Mouse (Mus musculus): ENCODE measurements around the gene Rasa4.
"Not testable (repeated sequence)": the region's sequence is repeated elsewhere in the genome, so short reads cannot be mapped to it uniquely, and the experiment has no call there.

Gene Rasa4

GRCm38 (mm10) chr5:136083669-136084107 lies at the start of gene Rasa4:
TSS of gene Rasa4 (plus strand) at chr5:136083916.
- peak; percentile 85 for DNase-seq

DNA sequence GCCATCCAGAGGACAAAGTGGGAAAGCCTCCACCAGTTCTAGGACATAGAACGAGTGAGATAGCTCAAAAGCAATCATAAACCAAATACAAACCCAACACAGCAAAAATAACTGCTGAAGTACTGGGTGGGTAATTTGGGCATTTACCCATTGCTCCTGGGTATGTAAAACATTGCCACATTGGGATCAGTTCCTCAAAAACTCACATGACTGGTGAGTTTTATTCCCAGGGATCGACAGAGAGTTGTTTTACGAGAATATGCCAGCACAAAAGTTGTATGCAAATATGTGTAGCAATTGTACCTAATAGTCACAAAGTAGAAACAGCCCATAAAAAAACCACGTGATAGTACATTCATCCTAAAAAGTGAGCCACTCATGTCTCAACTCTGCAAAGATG lies 48.8 kb upstream of the Rasa4 start:
- DNase-seq = no peak

DNA sequence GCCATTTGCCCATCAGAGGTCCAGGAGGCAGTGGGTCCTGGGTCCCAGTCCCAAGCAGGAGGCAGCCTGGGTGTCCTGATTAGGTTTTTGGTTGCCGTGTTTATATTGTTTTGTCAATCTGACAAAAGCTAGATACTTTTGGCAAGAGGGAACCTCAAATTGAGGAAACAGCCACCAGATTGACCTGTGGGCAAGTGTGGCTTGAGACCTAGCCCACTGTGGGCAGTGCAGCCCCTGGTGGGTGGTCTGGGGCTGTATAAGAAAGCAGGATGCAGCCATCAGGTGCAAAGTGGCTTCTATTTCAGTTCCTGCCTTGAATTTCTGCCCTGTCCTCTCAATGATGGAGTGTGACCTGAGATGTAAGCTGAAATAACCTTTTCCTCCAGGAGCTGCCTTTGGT lies 48.4 kb upstream of the Rasa4 start:
- DNase-seq = no peak

- DNase-seq = no peak
Observed at GRCm38 (mm10) chr5:136036667-136037066, 47.0 kb upstream of the Rasa4 start.

GRCm38 (mm10) chr5:136038258-136039214 lies 45.2 kb upstream of the Rasa4 start, which contains the start of gene Upk3b:
TSS of gene Upk3b (plus strand) at chr5:136038496.
- no peak for DNase-seq

GRCm38 (mm10) chr5:136040210-136040609 lies 43.5 kb upstream of the Rasa4 start:
- DNase-seq = no peak

DNA sequence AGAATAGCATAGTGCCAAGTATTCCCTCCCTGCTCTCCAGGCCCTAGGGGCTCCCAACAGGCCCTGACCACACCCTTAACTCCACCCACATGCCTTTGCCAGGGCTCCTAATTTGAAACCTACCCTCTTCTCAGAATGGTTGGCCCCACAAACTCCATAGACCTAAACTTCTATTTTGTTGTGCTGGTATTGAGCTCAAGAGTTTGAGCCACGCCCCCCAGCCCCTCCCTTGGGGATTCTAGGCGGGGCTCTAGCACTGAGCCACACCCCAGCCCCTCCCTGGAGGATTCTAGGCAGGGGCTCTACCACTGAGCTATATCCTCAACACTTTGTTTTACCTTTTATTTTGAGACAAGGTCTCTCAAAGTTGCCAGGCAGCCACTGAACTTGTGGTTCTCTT lies 42.5 kb upstream of the Rasa4 start:
- no peak for DNase-seq

- no peak for DNase-seq
Observed at GRCm38 (mm10) chr5:136041666-136042065, 42.0 kb upstream of the Rasa4 start.

DNA sequence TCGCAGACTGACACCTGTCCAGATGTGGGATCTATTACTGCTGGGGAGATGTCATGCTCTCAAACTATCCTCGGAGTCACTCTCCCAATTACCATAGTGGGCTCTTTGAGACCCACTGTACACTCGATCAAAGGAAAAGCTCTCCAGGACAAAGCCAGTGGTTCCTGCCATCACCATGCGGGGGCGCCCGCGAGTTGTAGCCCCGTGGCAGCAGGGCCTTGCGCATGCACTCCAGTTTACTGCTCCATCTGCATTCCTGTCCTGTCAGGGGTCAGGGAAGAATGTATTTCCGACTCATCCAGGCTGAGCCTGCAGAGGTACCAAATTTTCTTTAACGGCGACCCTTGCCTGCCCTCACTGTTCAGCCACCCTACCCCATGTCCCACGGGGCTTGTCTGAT lies 38.9 kb upstream of the Rasa4 start:
- peak; percentile 26 for DNase-seq

DNA sequence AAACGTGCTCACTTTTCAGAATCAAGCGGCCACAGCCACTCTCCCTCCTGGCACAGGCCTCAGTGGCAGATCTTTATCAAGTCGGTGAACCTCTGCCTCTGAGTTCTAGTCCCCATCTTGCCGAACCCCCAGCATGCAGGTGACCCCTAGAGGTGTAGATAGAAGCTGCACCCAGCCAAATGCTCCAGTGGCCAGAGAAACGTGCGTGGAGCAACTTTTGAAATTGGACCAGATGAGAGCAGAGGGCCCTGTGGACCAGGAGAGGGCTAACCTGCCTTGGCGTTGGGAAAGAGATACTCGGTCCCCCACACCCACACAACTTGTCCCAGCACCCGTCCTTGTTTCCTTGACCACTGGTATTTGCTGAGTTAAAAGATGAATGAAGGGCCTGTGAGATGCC lies 38.3 kb upstream of the Rasa4 start:
- DNase-seq = no peak

DNA sequence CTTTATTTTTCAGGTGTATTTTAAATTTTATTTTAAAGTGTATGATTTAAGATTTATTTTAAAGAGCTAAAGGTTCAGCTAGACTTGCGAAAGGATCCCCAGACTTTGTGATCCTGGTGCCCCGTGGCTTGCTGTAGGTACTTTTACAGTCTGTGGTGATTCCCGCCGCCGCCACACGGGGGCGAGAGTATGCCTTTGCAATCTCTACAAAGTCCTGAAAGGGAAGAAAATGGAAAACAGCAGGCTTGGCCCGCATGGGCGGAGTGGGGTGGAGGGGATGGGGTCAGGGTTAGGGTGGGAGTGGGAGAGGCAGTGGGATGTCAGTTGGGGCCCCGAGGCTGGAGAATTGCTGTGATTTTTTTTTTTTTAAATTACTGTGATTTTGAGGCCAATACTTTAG lies 37.7 kb upstream of the Rasa4 start:
- peak; percentile 92 for DNase-seq

DNA sequence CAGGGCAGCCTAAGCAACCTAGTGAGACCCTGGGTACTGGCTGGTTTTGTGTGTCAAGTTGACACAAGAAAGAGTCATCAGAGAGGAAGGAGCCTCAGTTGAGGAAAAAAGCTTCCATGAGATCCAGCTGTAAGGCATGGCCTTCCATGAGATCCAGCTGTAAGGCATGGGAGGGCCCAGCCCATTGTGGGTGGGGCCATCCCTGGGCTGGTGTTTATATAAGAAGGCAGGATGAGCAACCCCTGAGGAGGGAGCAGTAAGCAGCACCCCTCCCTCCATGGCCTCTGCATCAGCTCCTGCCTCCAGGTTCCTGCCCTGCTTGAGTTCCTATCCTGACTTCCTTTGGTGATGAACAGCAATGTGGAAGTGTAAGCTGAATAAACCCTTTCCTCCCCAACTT lies 35.2 kb upstream of the Rasa4 start:
- not testable (repeated sequence) for DNase-seq

- no peak for DNase-seq
Observed at GRCm38 (mm10) chr5:136049926-136050325, 33.8 kb upstream of the Rasa4 start.

- DNase-seq = no peak
Observed at GRCm38 (mm10) chr5:136051231-136052085, 32.3 kb upstream of the Rasa4 start.

- DNase-seq = no peak
Observed at GRCm38 (mm10) chr5:136052861-136053655, 30.7 kb upstream of the Rasa4 start.

DNA sequence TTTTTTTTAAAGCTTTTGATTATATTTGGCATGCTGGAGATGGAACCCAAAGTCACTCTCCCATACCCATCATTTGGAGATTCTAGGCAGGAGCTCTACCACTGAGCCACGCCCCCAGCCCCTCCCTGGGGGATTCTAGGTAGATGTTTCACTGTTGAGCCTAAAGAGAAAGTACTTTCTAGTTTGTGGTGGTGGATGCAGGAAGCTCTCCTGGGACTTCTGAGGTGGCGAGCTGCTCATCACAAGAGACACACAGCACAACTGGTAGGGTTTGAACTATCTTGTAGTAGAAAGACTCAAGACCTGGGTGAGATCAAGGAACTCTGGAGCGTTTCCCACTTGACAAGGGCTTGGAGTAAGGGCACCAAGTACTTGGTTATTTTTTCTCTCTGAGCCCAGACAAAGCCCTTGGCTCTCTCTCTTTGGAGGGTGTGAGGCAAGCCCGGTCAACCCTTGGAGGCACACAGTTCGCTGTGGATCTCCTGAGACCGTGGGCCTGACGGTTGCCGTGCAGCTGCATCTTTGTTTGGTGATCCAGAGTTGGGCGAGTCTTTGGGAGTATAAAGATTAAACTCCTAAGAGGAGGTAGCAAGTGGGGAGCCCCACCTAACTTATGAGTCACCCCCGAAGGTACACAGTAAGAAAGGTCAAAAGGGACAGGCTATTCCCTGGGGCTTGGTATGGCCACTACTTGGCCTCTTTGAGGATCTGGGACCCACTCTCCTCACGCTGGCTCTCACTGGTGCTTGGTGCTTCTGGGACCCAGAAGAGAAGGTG lies 29.2 kb upstream of the Rasa4 start, which contains the start of gene Upk3bl:
Gene Upk3bl, plus strand, starts transcription at position 192 of the 777 bp plus-strand sequence.
- no peak for DNase-seq

- DNase-seq = no peak
Observed at GRCm38 (mm10) chr5:136056062-136056461, 27.7 kb upstream of the Rasa4 start.

GRCm38 (mm10) chr5:136057085-136057484 lies 26.6 kb upstream of the Rasa4 start:
- no peak for DNase-seq

GRCm38 (mm10) chr5:136061567-136061966 lies 22.1 kb upstream of the Rasa4 start:
- DNase-seq = peak; percentile 77

- DNase-seq = no peak
Observed at GRCm38 (mm10) chr5:136063920-136064319, 19.8 kb upstream of the Rasa4 start.

DNA sequence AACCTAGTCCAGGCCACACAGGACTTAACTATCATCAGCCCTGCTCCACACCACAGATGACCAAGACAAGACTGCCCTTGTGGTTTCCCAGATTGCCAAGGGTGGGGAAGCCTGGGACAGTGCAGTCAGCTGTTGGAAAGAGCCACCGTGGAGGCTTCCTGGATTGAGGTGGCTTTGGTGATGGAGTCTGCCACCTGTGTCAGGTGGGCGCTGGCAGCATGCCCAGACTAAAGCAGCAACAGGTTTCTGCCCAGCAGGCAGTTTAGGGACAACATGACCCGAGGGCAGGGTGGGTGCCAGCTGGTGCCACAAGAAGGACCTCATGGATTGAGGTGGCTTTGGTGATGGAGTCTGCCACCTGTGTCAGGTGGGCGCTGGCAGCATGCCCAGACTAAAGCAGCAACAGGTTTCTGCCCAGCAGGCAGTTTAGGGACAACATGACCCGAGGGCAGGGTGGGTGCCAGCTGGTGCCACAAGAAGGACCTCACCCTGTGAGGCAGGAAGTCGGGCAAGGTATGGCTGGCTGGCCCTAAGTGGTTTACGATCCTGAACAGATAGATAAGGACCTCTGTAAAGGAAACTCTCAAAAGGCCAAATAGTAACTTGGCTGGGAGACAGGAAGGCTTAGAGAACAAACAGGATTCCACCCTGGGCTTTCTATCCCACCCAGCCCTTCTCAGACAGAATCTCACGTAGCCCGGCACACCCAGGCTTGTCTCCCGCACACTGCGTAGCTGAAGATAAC lies 17.1 kb upstream of the Rasa4 start:
- not testable (repeated sequence) for DNase-seq
